Mouse (Mus musculus) WW6 (cell line): ENCODE results near the gene Kcnj12.

Experiments used
- DNase-seq: peaks from one replicate; pipeline ENCODE4 v3.0.0-alpha.2; 2013; ENCODE audit warnings: low read depth, low spot score

The Kcnj12 gene

DNA sequence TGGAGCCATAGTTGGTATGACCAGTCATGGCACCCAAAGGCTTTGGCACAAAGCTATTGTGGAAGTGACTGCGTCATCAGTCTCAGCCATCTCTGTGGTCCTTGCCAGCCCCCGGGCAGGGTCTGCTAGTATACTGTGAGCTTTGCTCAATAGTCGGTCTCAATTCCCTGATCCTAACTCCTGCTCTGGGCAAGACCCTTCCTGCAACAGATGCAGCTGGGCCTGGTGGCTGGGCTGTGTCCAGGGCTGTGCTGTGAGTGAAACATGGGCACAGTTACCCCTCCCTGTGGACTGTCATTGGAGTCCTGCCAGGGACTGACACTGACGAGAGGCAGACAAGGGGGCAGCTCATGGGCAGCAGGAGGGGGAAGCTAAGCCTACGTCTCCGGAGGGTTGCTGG is 2.6 kb downstream of the Kcnj12 start:
- no peak for DNase-seq

- no peak for DNase-seq
Observed at GRCm38 (mm10) chr11:61025594-61025993, 3.2 kb downstream of the Kcnj12 start.

DNA sequence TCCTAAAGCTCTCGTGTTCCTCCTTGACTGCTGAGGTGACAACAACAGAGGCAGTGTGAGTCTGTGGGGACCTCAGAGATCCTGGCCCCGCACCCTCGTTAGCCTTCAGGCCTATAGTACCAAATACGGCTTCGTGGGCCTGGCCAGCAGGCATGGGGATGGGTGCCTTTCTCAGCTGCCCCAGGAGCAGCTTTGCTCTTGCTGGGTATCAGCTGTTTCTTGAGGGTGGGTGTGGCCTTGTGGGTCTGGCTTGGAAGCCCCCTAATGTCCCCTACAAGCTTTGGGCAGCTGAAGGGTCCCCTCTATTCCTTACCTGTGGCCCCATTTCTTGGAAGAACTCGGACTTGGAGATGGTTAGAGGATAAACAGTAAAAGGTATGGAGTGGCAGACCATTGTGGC is 4.0 kb downstream of the Kcnj12 start:
- no peak for DNase-seq

DNA sequence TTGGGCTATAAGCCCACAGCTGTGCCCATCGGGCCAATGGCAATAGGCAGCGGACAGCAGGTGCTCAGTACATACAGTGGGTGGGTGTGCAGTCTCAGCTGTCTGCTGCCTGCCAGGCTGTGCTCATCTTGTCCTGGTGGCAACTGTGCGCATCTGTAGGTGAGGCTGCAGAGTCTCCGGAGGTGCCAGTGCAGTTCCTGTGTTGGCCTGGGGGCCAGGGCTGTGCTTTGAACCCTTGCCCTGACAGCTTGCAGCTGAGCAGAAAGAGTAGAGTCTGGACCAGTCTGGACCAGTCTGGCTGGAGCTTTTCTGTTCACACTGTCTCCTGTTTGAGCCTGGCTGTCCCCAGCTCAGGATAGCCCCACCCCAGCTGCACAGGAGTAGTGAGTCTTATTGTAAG is 4.8 kb downstream of the Kcnj12 start:
- no peak for DNase-seq

DNA sequence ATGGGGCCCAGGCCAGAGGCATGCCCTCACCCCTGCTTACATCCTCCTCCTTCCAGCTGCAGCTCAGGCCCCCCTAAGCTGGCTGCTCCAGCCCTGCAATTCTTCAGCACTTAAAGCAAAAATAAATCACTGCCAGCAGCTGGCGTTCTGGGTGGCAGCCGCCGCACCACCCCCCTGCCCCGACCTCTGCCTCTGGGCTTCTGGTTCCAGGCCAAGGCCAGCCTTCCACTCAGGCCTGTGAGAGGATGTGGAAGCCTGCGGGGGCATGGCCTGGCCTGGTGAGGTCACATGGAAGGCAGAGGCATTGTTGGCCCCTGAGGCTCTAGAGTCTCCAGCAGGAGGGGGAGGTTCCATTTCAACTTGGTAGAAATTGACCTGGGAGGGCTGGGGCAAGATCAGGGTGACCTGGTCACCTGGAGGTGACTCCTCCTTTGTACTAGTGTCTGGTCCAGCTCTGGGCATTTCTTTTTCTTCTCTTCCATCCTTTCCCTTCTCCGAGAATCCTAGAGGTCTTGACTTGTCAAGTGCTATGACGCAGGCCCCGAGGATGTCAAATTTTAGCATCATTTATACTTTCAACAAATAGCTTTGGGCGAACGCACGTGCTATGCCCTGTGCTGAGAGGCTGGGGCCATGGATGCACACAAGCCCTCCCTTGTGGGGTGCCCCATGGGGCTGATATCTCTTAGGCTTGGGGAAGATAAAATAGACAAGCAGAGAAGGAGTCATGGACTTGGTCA is 6.0 kb downstream of the Kcnj12 start:
- no peak for DNase-seq

GRCm38 (mm10) chr11:61029116-61029740 is 6.9 kb downstream of the Kcnj12 start:
- no peak for DNase-seq

DNA sequence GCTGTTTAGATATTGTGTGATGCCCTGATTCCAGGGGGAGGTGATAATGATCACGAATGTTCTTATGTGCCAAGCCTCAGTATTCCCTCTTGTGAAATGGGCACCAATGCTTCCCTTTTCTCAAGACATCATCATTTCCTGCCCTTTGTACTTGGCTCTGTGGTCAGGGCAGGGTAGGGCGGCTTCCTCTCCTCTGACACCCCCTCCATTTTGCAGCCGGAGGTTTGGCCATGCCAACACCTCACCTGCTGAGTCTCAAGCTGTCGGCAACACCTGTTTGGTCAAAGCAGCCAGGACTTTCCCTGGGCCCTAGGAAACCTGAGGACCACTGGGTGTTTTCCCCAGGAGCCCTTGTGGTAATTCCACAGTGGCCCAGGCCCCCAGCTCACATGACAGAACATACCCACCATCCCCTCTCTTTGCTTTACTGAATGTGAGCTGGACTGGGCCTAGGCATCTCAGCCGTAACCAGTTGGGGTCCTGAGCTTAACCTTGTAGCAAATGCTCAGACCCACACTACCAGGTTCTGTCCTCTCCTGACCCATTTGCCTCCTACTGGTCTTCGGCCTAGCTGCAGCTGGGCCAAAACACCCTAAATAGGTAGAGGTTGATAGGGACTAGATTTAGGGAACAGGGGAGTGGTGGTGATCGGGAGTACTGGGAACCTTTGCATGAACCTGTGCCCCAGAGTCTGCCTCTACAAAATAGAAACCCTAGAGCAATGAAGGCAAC is 7.7 kb downstream of the Kcnj12 start:
- DNase-seq, result no peak

DNA sequence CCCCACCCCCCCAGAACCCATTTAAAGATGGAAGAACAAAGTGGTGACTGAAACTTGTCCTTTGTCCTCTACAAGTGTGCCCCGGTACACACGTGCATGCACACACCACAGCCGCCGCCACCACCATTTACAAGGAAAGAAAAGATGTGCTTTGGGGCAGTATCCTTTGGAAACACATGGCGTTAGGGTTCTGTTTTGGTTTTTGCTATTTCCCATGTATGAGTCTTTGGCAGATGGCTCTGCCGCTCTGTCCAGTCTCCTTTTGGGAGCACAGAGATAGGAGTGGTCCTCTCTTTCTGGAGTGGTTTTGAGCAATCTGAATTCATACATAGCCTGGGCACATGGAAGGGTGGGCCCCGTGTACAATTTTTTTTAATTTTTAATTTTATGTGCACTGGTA is 8.8 kb downstream of the Kcnj12 start:
- DNase-seq, result no peak

DNA sequence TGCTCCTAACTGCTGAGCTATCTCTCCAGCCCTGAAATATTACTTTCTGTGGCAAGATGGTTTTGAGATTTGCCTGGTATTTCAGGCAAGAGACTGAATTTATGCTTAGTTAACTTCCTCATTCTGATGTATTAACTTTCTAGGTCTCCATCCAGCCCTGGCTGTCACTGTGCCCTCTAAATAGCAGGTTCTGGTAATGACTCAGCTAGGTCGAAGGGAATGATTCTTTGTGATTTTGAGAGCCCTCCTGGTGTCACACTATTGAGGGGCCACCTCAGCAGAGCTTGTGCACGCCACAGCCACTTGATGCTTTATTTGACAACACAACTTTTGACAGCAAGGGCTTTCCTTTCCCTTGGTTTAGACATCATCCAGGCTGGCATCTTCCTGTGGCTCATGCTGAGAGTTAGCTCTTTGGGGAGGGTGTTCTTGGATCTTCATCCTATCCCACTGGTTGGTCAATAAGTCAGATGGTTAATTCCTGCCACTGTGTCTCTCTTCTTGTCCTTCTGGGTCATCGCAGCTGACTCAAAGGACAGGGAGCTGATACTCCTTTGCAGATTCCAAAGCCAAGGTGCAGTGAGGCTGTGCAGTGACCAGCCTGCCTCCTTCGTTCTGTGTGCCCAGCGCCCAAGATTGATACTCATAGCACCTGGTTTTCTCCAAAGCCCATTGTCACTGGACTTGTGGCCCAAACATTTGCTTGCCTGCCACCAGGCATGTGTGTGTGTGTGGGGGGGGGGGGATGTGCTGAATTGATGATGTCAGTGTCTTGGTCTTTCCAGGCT is 9.5 kb downstream of the Kcnj12 start:
- DNase-seq, result no peak

DNA sequence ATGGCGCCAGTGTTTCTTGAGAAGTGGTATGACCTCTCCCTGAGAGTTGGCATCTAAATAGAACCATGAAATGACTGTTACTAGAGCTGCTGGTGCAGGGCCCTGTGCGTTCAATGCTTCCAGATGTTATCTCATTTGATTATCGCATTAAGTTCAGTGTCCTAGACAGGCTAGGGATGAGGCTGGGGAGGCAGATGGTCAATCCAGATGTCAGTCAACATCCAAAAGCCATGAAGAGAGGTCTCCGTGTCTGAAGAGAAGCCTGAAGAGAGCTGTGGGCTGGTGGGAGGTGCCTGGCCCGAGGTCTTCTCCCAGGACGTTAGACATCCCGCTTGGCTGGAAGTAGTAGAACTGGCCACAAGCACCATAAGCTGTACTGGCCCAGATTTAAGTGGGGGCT is 10.1 kb downstream of the Kcnj12 start:
- DNase-seq, result no peak

DNA sequence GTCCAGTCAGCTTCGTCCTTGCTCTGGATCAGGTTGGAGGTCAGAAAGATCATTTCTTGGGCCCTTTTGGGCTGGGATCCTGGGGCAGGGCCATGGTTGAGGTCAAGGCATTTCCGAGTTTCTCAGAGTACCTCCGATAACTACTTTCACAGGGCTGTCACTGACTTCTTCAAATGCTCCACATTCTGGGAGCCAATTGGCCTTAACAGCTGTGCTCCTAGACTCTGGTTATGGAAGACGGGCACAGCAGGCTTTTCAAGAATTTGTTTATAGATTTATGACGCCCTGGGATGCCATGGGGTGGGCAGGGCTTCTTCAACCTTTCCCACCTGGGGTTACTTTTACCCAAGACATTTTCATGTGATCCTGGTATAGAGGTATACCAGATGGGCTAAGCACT is 10.8 kb downstream of the Kcnj12 start:
- no peak for DNase-seq

- no peak for DNase-seq
Observed at GRCm38 (mm10) chr11:61036639-61037038, 14.3 kb downstream of the Kcnj12 start.

GRCm38 (mm10) chr11:61038277-61038782 is 16.0 kb downstream of the Kcnj12 start:
- DNase-seq, result no peak

DNA sequence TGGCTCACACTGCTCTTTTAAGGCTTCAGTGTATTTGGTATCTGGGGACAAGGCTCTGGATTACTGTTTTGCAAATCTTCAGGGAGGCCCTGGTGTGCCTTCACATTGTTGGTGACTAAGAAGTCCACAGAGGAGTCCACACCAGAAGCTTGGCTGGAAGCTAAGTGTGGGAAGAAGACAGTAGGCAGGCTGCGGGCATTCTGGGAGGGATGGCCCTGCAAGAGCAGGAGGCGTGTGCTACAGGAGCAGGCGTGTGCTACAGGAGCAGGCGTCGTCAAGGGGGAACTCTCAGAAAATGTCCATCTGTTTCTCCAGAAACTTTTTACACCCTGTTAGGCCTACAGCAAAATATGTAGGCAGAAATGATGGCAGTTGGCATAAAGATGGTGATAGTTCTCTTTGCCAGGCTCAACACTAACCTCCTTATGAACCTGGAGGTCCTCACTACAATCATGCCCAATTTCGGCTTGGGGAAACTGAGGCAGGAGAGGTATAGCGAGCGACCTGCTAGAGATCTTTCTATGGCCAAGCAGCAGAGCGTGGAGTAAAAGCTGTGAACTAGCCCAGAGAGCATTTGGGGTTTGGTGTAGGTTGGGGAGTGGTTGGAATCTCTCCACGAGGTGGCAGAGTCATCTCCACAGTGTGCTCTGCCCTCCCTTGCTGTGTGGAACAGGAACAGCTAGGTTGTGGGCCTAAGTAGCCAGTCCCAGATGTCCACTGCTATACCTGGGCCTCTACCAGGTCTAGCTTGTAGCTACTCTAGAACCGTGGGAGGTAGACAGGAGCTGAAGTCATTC is 18.7 kb downstream of the Kcnj12 start:
- DNase-seq, result no peak

- DNase-seq, result no peak
Observed at GRCm38 (mm10) chr11:61042593-61042992, 20.2 kb downstream of the Kcnj12 start.

GRCm38 (mm10) chr11:61043055-61043992 is 21.0 kb downstream of the Kcnj12 start:
- DNase-seq, result peak; percentile 26

GRCm38 (mm10) chr11:61044741-61045140 is 22.4 kb downstream of the Kcnj12 start:
- DNase-seq, result no peak

GRCm38 (mm10) chr11:61047441-61047840 is 25.1 kb downstream of the Kcnj12 start:
- no peak for DNase-seq

- no peak for DNase-seq
Observed at GRCm38 (mm10) chr11:61051151-61051550, 28.8 kb downstream of the Kcnj12 start.

DNA sequence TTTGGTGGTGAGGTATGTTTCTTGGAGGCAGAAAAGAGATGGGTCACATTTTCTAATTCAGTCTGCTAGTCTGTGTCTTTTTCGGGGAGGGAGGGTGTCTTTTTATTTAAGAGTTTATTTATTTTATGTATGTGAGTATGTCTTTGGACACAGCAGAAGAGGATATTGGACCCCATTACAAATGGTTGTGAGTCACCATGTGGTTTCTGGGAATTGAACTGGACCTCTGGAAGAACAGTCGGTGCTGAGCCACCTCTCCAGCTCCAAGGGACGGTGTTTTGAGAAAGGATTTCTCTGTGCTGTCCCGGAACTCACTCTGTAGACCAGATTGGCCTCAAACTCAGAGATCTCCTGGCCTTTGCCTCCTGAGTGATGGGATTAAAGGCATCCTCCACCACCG is 34.5 kb downstream of the Kcnj12 start:
- no peak for DNase-seq
